Mouse (Mus musculus): ENCODE results near the gene Nufip2. TPM values are rescaled to one million over a fixed set of nuclear protein-coding genes. Genes with fewer than 3 reads are reported as not detected.

The Nufip2 gene
- total and polyA plus RNA-seq, 3 experiments: 24.7 to 56.1 (median 50.5) TPM

- H3K9ac ChIP-seq (ENCODE audit: control insufficient read depth, low read depth, low read length, poor library complexity, severe bottlenecking): no peak overlapping the region
- no peaks in the 10 kb centered on the region for H3K27me3 ChIP-seq (ENCODE audit: control insufficient read depth in 1 of 2, insufficient read depth in 2 of 2, low read length in 2 of 2)
- peaks cover 5 to 14% of the 10 kb centered on the region in 2 experiments for H3K4me1 ChIP-seq (ENCODE audit: control insufficient read depth in 1 of 2, insufficient read depth in 2 of 2, low read length in 2 of 2)
- no peaks in the 10 kb centered on the region for H3K79me2 ChIP-seq (ENCODE audit: control insufficient read depth, insufficient read depth, low read length, poor library complexity)
- no peak for DNase-seq (ENCODE audit: low read depth, low spot score)
- TF ChIP-seq MEF2A (IDR thresholded peaks at IDR 0.05; ENCODE audit: extremely low read depth, insufficient replicate concordance, low read depth, low read length, poor library complexity, severe bottlenecking) (no peak), POLR2AphosphoS5 (IDR thresholded peaks at IDR 0.05; ENCODE audit: borderline replicate concordance, low read depth, low read length) (no peak), MAX (IDR thresholded peaks at IDR 0.05; ENCODE audit: low read length) (no peak), CTCF (IDR thresholded peaks at IDR 0.05 in 2 of 3, conservative IDR thresholded peaks at IDR 0.05 in 1 of 3; ENCODE audit: control insufficient read depth in 1 of 3, insufficient read depth in 1 of 3, low read depth in 2 of 3, low read length in 3 of 3, poor library complexity in 1 of 3, severe bottlenecking in 1 of 3) (no peak), MAZ (IDR thresholded peaks at IDR 0.05; ENCODE audit: low read depth, low read length) (no peak), ZMIZ1 (IDR thresholded peaks at IDR 0.05; ENCODE audit: low read depth, low read length) (no peak), TBP (IDR thresholded peaks at IDR 0.05; ENCODE audit: low read depth, low read length) (no peak), UBTF (IDR thresholded peaks at IDR 0.05; ENCODE audit: borderline replicate concordance, insufficient read depth, low read depth, low read length) (no peak), CHD2 (IDR thresholded peaks at IDR 0.05; ENCODE audit: low read length) (no peak), USF2 (IDR thresholded peaks at IDR 0.05; ENCODE audit: borderline replicate concordance in 1 of 2, insufficient read depth in 1 of 2, low read depth in 1 of 2, low read length in 2 of 2) (no peak), E2F4 (IDR thresholded peaks at IDR 0.05; ENCODE audit: borderline replicate concordance, low read depth, low read length) (no peak), ETS1 (IDR thresholded peaks at IDR 0.05; ENCODE audit: low read depth, low read length) (no peak), NRF1 (IDR thresholded peaks at IDR 0.05; ENCODE audit: insufficient read depth, low read depth, low read length, poor library complexity, severe bottlenecking) (no peak), CHD1 (IDR thresholded peaks at IDR 0.05; ENCODE audit: low read depth, low read length) (no peak), POLR2AphosphoS2 (IDR thresholded peaks at IDR 0.05; ENCODE audit: low read length) (no peak), ZKSCAN1 (IDR thresholded peaks at IDR 0.05; ENCODE audit: low read depth, low read length) (no peak), GABPA (IDR thresholded peaks at IDR 0.05; ENCODE audit: low read depth, low read length) (no peak)
- H3K27ac ChIP-seq (ENCODE audit: control insufficient read depth, low read depth, low read length): no peak overlapping the region
- H3K9me3 ChIP-seq (replicated peaks; ENCODE audit: insufficient read depth, low read length): no peaks in the 10 kb centered on the region
- H3K4me3 ChIP-seq (ENCODE audit: control insufficient read depth in 1 of 2, insufficient read depth in 1 of 2, low read depth in 2 of 2, low read length in 2 of 2): no peak overlapping the region
- H3K36me3 ChIP-seq (ENCODE audit: control insufficient read depth in 1 of 2, insufficient read depth in 2 of 2, low read length in 2 of 2): peaks cover 0 to 10% of the 10 kb centered on the region in 2 experiments; a peak in 2 of 4 replicates
Measured at GRCm38 (mm10) chr11:77779240-77779639, 93.3 kb downstream of the Nufip2 start.

GRCm38 (mm10) chr11:77781088-77781487 is 95.1 kb downstream of the Nufip2 start:
- Histone ChIP-seq H3K79me2 (ENCODE audit: control insufficient read depth, insufficient read depth, low read length, poor library complexity) (no peaks in the 10 kb centered on the region; the same call in 1 of the 2 replicates), H3K36me3 (ENCODE audit: control insufficient read depth in 1 of 2, insufficient read depth in 2 of 2, low read length in 2 of 2) (peaks cover 0 to 26% of the 10 kb centered on the region in 2 experiments; a peak in 2 of 4 replicates), H3K9ac (ENCODE audit: control insufficient read depth, low read depth, low read length, poor library complexity, severe bottlenecking) (no peak overlapping the region), H3K9me3 (replicated peaks; ENCODE audit: insufficient read depth, low read length) (no peaks in the 10 kb centered on the region), H3K27ac (ENCODE audit: control insufficient read depth, low read depth, low read length) (no peak overlapping the region), H3K27me3 (ENCODE audit: control insufficient read depth in 1 of 2, insufficient read depth in 2 of 2, low read length in 2 of 2) (no peaks in the 10 kb centered on the region), H3K4me1 (ENCODE audit: control insufficient read depth in 1 of 2, insufficient read depth in 2 of 2, low read length in 2 of 2) (peaks cover 16 to 32% of the 10 kb centered on the region in 2 experiments), H3K4me3 (ENCODE audit: control insufficient read depth in 1 of 2, insufficient read depth in 1 of 2, low read depth in 2 of 2, low read length in 2 of 2) (no peak overlapping the region)
- no peak for DNase-seq (ENCODE audit: low read depth, low spot score)
- TF ChIP-seq CTCF (IDR thresholded peaks at IDR 0.05 in 2 of 3, conservative IDR thresholded peaks at IDR 0.05 in 1 of 3; ENCODE audit: control insufficient read depth in 1 of 3, insufficient read depth in 1 of 3, low read depth in 2 of 3, low read length in 3 of 3, poor library complexity in 1 of 3, severe bottlenecking in 1 of 3) (no peak), HCFC1 (IDR thresholded peaks at IDR 0.05; ENCODE audit: low read depth, low read length) (no peak), TAL1 (IDR thresholded peaks at IDR 0.05; ENCODE audit: low read length) (no peak), NELFE (IDR thresholded peaks at IDR 0.05; ENCODE audit: low read depth, low read length) (no peak), POLR2A (IDR thresholded peaks at IDR 0.05; ENCODE audit: control insufficient read depth in 1 of 2, insufficient read depth in 1 of 2, low read depth in 1 of 2, low read length in 2 of 2, poor library complexity in 1 of 2) (no peak), ETS1 (IDR thresholded peaks at IDR 0.05; ENCODE audit: low read depth, low read length) (no peak), MAZ (IDR thresholded peaks at IDR 0.05; ENCODE audit: low read depth, low read length) (no peak), BHLHE40 (IDR thresholded peaks at IDR 0.05; ENCODE audit: borderline replicate concordance, low read depth, low read length) (no peak), GATA1 (IDR thresholded peaks at IDR 0.05; ENCODE audit: low read depth, low read length) (no peak), RAD21 (IDR thresholded peaks at IDR 0.05; ENCODE audit: low read depth, low read length) (no peak), ZMIZ1 (IDR thresholded peaks at IDR 0.05; ENCODE audit: low read depth, low read length) (no peak), USF2 (IDR thresholded peaks at IDR 0.05; ENCODE audit: borderline replicate concordance in 1 of 2, insufficient read depth in 1 of 2, low read depth in 1 of 2, low read length in 2 of 2) (no peak), NRF1 (IDR thresholded peaks at IDR 0.05; ENCODE audit: insufficient read depth, low read depth, low read length, poor library complexity, severe bottlenecking) (no peak), POLR2AphosphoS2 (IDR thresholded peaks at IDR 0.05; ENCODE audit: low read length) (no peak), CHD1 (IDR thresholded peaks at IDR 0.05; ENCODE audit: low read depth, low read length) (no peak), CHD2 (IDR thresholded peaks at IDR 0.05; ENCODE audit: low read length) (no peak), JUND (IDR thresholded peaks at IDR 0.05; ENCODE audit: low read depth, low read length) (no peak), RCOR1 (IDR thresholded peaks at IDR 0.05; ENCODE audit: low read depth, low read length) (no peak), ZNF384 (IDR thresholded peaks at IDR 0.05; ENCODE audit: low read depth, low read length) (no peak)
